Mouse (Mus musculus): ENCODE data around the gene Fam229b.

Gene Fam229b

GRCm38 (mm10) chr10:39133462-39134310, at the start of gene Fam229b, which contains the start of gene Tube1:
Gene Fam229b (minus strand): TSS chr10:39133914.
Gene Tube1 (plus strand): TSS chr10:39133976.
- DNase-seq = peak; percentile 94

- no peak for DNase-seq
These were observed 43.3 kb upstream of the Fam229b start for GRCm38 (mm10) chr10:39176981-39177380.

- peak; percentile 12 for DNase-seq
These were observed 39.4 kb upstream of the Fam229b start for GRCm38 (mm10) chr10:39173077-39173476.

GRCm38 (mm10) chr10:39172540-39172931, 38.8 kb upstream of the Fam229b start:
- no peak for DNase-seq

GRCm38 (mm10) chr10:39171603-39172539, 38.2 kb upstream of the Fam229b start:
- peak; percentile 82 for DNase-seq

- DNase-seq = peak; percentile 83
These were observed 37.4 kb upstream of the Fam229b start for GRCm38 (mm10) chr10:39171134-39171533.

- DNase-seq = peak; percentile 14
These were observed 37.0 kb upstream of the Fam229b start for GRCm38 (mm10) chr10:39170706-39171105.

- DNase-seq = peak; percentile 45
These were observed 36.5 kb upstream of the Fam229b start for GRCm38 (mm10) chr10:39170181-39170580.

GRCm38 (mm10) chr10:39169642-39170041, 35.9 kb upstream of the Fam229b start:
- DNase-seq = peak; percentile 18

- DNase-seq = no peak
These were observed 33.9 kb upstream of the Fam229b start for GRCm38 (mm10) chr10:39167611-39168010.

GRCm38 (mm10) chr10:39165632-39166115, 32.0 kb upstream of the Fam229b start:
- DNase-seq = no peak

GRCm38 (mm10) chr10:39163694-39164093, 30.0 kb upstream of the Fam229b start, which contains the start of gene Ccn6:
Gene Ccn6 (minus strand): TSS chr10:39163794.
- no peak for DNase-seq

- no peak for DNase-seq
These were observed 29.2 kb upstream of the Fam229b start for GRCm38 (mm10) chr10:39162666-39163484.

GRCm38 (mm10) chr10:39161406-39161805, 27.7 kb upstream of the Fam229b start:
- DNase-seq = no peak

GRCm38 (mm10) chr10:39158306-39158705, 24.6 kb upstream of the Fam229b start:
- DNase-seq = no peak

GRCm38 (mm10) chr10:39157321-39157720, 23.6 kb upstream of the Fam229b start:
- DNase-seq = no peak

- DNase-seq = no peak
These were observed 23.0 kb upstream of the Fam229b start for GRCm38 (mm10) chr10:39156719-39157118.

GRCm38 (mm10) chr10:39142216-39142615, 8.5 kb upstream of the Fam229b start:
- no peak for DNase-seq

- no peak for DNase-seq
These were observed 7.7 kb upstream of the Fam229b start for GRCm38 (mm10) chr10:39141401-39141800.

- no peak for DNase-seq
These were observed 7.1 kb upstream of the Fam229b start for GRCm38 (mm10) chr10:39140843-39141242.

- no peak for DNase-seq
These were observed 5.0 kb upstream of the Fam229b start for GRCm38 (mm10) chr10:39138761-39139160.

GRCm38 (mm10) chr10:39137766-39138165, 4.1 kb upstream of the Fam229b start:
- no peak for DNase-seq
